Mouse (Mus musculus) bone marrow, adult 2 months (tissue): ENCODE measurements around the gene Frmd5. TPM values are rescaled to one million over a fixed set of nuclear protein-coding genes. Genes with fewer than 3 reads are reported as not detected.

Source experiments
- H3K27ac ChIP-seq: fragments of 200-500 bp; 2 replicates; pipeline ENCODE4 v1.5.1; 2012; ENCODE audit warnings: low read depth, mild to moderate bottlenecking, control low read depth, inconsistent platforms, low read length; ENCODE audit not compliant: control insufficient read depth, poor library complexity, insufficient read depth
- H3K4me1 ChIP-seq: fragments of 200-500 bp; 2 replicates; pipeline ENCODE4 v1.6.1; 2011; ENCODE audit warnings: low read length; ENCODE audit not compliant: control insufficient read depth, insufficient read depth
- H3K4me3 ChIP-seq: fragments of 200-500 bp; replicated peaks from 2 replicates; pipeline ENCODE3; 2011; ENCODE audit warnings: mild to moderate bottlenecking, low read depth, low read length, control low read depth; ENCODE audit not compliant: control insufficient read depth
- CTCF ChIP-seq: fragments of 200-500 bp; IDR thresholded peaks from 2 replicates; pipeline ENCODE4 v1.5.1; 2011; ENCODE audit warnings: low read length, control low read depth; ENCODE audit not compliant: control insufficient read depth, insufficient read depth
- POLR2A ChIP-seq: fragments of 200-500 bp; IDR thresholded peaks from 2 replicates; pipeline ENCODE4 v1.6.1; 2011; ENCODE audit warnings: low read depth, mild to moderate bottlenecking, control low read depth, low read length, borderline replicate concordance; ENCODE audit not compliant: control insufficient read depth
- WGBS: fragments of 180-500 bp; shearing (Covaris S2); methylation state at CpG from one replicate; pipeline ENCODE4 v1.1.7; 2018; 5-methylcytosine and 5-hydroxymethylcytosine counted together
- polyA plus RNA-seq: library from polyadenylated mRNA; stranded (reverse); fragments of >200 nt; gene quantifications from 2 replicates; pipeline ENCODE4 v1.2.4, GENCODE M21; 2011; ENCODE audit warnings: low replicate concordance; ENCODE audit not compliant: missing spikeins, insufficient read depth, insufficient read length

Frmd5 gene
- polyA plus RNA-seq, 1 experiment, result not detected

DNA sequence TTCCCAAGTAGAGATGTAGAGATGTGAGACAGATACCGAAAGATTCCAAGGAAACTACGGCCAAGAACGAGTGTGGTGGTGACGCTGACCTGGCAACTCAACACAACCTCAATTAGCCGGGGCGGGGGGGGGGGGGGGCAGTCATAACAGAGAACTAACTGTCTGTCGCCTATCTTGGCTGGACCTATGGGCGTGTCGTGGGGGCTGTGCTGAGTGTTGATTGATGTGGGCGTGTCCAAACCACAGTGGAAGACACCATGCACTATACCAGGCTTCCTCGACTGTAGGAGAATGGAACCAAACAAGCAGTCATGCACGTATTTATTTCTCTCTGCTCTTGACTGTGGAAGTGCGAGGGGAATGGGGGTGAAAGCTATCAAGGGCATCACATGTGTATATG lies 19.1 kb downstream of the Frmd5 start:
- Histone ChIP-seq H3K4me3 (no peak overlapping the region), H3K27ac (no peak overlapping the region), H3K4me1 (no peaks in the 10 kb centered on the region; the same call in 1 of the 2 replicates)
- 34% methylated on average over 13 of the region's 13 CpGs for WGBS
- no peak for TF ChIP-seq POLR2A
- no peak for TF ChIP-seq CTCF

- Histone ChIP-seq H3K4me3 (no peak overlapping the region), H3K4me1 (no peaks in the 10 kb centered on the region; the same call in 1 of the 2 replicates)
- 5% methylated on average over 7 of the region's 7 CpGs for WGBS
Observed at GRCm38 (mm10) chr2:121787271-121787670, 19.6 kb downstream of the Frmd5 start.

GRCm38 (mm10) chr2:121776219-121776618 lies 30.7 kb downstream of the Frmd5 start:
- 85% methylated on average over 7 of the region's 7 CpGs for WGBS
- H3K4me3 ChIP-seq, result no peak overlapping the region
- H3K27ac ChIP-seq, result no peak overlapping the region
- no peaks in the 10 kb centered on the region for H3K4me1 ChIP-seq
- TF ChIP-seq CTCF, result no peak
- no peak for TF ChIP-seq POLR2A

More at GRCm38 (mm10) chr2:121787271-121787670, 19.6 kb downstream of the Frmd5 start:
- TF ChIP-seq CTCF (no peak), POLR2A (no peak)
- H3K27ac ChIP-seq, result no peak overlapping the region

GRCm38 (mm10) chr2:121764851-121765250 lies 42.0 kb downstream of the Frmd5 start:
- WGBS, result 90% methylated on average over 5 of the region's 5 CpGs

DNA sequence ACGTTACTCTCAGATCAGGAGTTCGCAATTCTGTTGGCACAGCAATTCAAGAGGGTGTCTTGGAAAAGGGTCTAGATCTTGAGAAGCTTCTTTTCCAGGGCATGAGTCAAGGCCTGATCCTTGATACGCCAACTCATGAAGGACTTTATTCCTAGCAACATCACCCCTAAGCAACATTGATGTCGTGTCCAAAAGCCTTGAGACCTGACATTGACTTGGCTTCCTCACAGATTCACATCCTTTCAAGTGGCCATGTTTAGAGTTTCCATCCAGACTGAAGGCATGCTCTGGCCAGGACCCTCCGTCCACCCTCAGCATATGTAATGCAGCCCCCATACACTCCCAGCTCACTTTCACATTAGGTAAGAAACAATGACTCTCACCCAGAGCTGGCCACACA lies 45.0 kb downstream of the Frmd5 start:
- H3K4me3 ChIP-seq, result no peak overlapping the region
- no peak overlapping the region for H3K27ac ChIP-seq
- no peaks in the 10 kb centered on the region; the same call in 1 of the 2 replicates for H3K4me1 ChIP-seq
- 79% methylated on average over 5 of the region's 5 CpGs for WGBS
- TF ChIP-seq CTCF (no peak), POLR2A (no peak)

More at GRCm38 (mm10) chr2:121764851-121765250, 42.0 kb downstream of the Frmd5 start:
- TF ChIP-seq CTCF (no peak), POLR2A (no peak)
- Histone ChIP-seq H3K4me1 (no peaks in the 10 kb centered on the region; the same call in 1 of the 2 replicates), H3K27ac (no peak overlapping the region), H3K4me3 (no peak overlapping the region)

DNA sequence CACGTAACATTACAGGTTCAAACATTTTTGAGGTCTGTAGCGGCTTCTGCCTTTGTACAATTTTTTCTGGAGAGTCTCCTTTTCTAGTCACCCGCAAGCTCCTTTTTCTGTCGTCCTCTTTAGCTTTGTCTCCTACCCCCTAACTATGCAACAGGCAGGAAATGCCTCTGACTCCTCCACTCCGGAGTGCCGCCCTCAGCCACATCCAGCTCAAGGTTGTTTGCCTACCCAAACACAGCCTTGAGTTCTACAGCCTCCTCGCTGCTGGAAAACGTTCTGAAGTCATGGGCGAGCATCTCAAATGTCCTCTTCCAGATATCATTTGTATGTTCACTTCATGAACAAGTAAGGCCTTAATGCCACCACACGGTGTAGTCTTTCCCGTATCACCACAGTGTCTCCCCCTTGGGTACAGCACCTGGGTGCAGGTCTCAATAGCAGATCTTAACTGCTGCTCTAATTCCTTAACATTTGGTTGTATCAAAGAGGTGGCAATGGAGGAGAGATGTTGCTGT lies 45.5 kb downstream of the Frmd5 start:
- H3K27ac ChIP-seq, result no peak overlapping the region
- no peak for TF ChIP-seq CTCF
- no peak for TF ChIP-seq POLR2A
- H3K4me3 ChIP-seq, result no peak overlapping the region
- H3K4me1 ChIP-seq, result no peaks in the 10 kb centered on the region; the same call in 1 of the 2 replicates
- 78% methylated on average over 11 of the region's 11 CpGs for WGBS

DNA sequence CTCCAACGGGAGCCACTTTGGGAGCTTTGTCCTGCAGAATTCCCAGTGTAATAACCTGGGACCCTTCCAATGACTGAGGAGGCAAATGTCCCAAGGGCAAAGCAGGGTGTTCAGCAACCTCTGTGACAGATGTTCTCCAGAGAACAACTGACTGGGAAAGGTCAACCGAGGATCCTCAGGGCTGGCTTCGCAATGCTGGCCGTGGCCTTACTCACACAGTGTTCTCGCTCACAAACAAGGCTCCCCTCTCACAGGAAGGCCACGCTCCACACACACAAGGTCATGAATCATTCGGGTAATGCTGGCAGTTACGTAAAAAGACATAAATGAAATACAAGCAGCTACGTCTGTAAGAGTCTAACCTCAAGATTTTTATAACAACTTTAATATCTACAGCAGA lies 46.2 kb downstream of the Frmd5 start:
- WGBS, result 73% methylated on average over 9 of the region's 9 CpGs
- Histone ChIP-seq H3K4me1 (no peaks in the 10 kb centered on the region; the same call in 1 of the 2 replicates), H3K4me3 (no peak overlapping the region), H3K27ac (no peak overlapping the region)
- TF ChIP-seq POLR2A (no peak), CTCF (no peak)

DNA sequence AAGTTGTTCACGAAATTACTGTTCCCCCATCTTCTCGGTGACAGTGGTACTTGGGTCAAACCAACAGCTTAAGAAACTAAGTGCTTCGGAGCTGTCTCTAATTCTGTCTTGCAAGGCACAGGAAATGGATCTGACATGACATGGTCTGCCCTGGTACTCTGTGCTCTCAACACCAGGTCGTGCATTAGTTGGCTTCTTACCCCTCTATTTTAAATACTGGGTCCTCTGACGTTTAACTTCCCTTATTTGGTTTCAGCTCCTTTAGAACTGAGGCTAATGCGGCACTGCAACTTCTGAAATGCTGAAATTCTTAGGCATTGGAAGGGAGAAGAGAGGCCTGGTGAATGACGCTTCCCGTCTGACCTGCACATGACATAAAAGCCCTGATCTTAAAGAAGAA lies 48.6 kb downstream of the Frmd5 start:
- 38% methylated on average over 8 of the region's 8 CpGs for WGBS

More for the DNA sequence above, 48.6 kb downstream of the Frmd5 start:
- Histone ChIP-seq H3K4me3 (no peak overlapping the region), H3K27ac (no peak overlapping the region), H3K4me1 (no peaks in the 10 kb centered on the region; the same call in 1 of the 2 replicates)
- TF ChIP-seq CTCF (no peak), POLR2A (no peak)
